Mouse (Mus musculus) kidney, embryonic 16.5 days (tissue): ENCODE measurements around the gene Parp11. TPM values are rescaled to one million over a fixed set of nuclear protein-coding genes. Genes with fewer than 3 reads are reported as not detected.

Experiments used
- ATAC-seq: fragments of 200-750 bp; cut with Nextera tagmentation; 2 replicates; pipeline ENCODE4 v1.8.0; 2017; ENCODE audit warnings: moderate TSS enrichment; ENCODE audit not compliant: low FRiP score, low TSS enrichment
- H3K27ac ChIP-seq: fragments of 300-500 bp; sonication (generic); 2 replicates; pipeline ENCODE4 v1.5.1; 2014; ENCODE audit warnings: low read length
- H3K27me3 ChIP-seq: fragments of 300-500 bp; sonication (generic); 2 replicates; pipeline ENCODE4 v1.6.1; 2014; ENCODE audit warnings: low read length, control low read depth, mixed read lengths; ENCODE audit not compliant: insufficient read depth
- H3K36me3 ChIP-seq: fragments of 300-500 bp; sonication (generic); 2 replicates; pipeline ENCODE4 v1.6.1; 2014; ENCODE audit warnings: low read length, control low read depth, mixed read lengths; ENCODE audit not compliant: insufficient read depth
- H3K4me1 ChIP-seq: fragments of 300-500 bp; sonication (generic); 2 replicates; pipeline ENCODE4 v1.6.1; 2014; ENCODE audit warnings: low read length, control low read depth, mixed read lengths; ENCODE audit not compliant: insufficient read depth
- H3K4me2 ChIP-seq: fragments of 300-500 bp; sonication (generic); replicated peaks from 2 replicates; pipeline ENCODE4 v1.6.1; 2014; ENCODE audit warnings: low read depth, low read length
- H3K4me3 ChIP-seq: fragments of 300-500 bp; sonication (generic); 2 replicates; pipeline ENCODE4 v1.5.1; 2014; ENCODE audit warnings: mild to moderate bottlenecking, low read length
- H3K9ac ChIP-seq: fragments of 300-500 bp; sonication (generic); replicated peaks from 2 replicates; pipeline ENCODE4 v1.6.1; 2014; ENCODE audit warnings: low read length
- H3K9me3 ChIP-seq: fragments of 300-500 bp; sonication (generic); 2 replicates; pipeline ENCODE4 v1.6.1; 2016; ENCODE audit warnings: low read length, control low read depth
- WGBS: fragments of 180-500 bp; shearing (Covaris S2); extraction: QIAGEN DNeasy Blood & Tissue Kit; methylation state at CpG from one replicate; pipeline ENCODE4 v1.1.7; 2014; 5-methylcytosine and 5-hydroxymethylcytosine counted together
- polyA plus RNA-seq: library from polyadenylated mRNA; unstranded; fragments of >200 nt; fragmentation: Nextera tagmentation; extraction: Ambion mirVana; gene quantifications from 2 replicates; pipeline ENCODE4 v1.2.1, GENCODE M21; 2015

The Parp11 gene
- polyA plus RNA-seq, 1 experiment from 2014 or later, result 23.9 TPM

DNA sequence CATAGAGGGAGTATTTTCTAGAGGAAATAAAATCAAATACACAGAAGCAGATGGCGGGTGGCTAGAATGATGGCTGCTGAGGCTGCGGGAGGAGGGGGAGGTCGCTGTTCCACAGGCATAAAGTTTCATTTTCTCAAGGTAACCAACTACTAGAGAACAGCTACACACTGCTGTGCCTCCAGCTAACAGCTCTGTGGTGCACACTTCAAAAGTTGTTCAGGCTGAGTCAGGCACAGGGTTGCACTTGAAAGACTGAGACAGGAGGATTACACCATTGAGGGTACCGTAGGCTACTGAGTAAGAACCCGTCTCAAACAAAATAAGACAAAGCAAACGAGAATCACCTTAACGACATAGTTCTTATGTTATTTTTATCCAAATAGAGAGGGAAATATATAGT lies 90.4 kb downstream of the Parp11 start:
- Histone ChIP-seq H3K27ac (no peak overlapping the region), H3K4me1 (no peaks in the 10 kb centered on the region), H3K36me3 (no peaks in the 10 kb centered on the region), H3K9me3 (no peaks in the 10 kb centered on the region), H3K9ac (no peak overlapping the region), H3K4me2 (no peak overlapping the region), H3K4me3 (no peak overlapping the region), H3K27me3 (no peaks in the 10 kb centered on the region)
- WGBS, result 53% methylated on average over 7 of the region's 7 CpGs
- no peak for ATAC-seq

- H3K4me3 ChIP-seq, result no peak overlapping the region
- H3K4me2 ChIP-seq, result no peak overlapping the region
- no peaks in the 10 kb centered on the region for H3K36me3 ChIP-seq
- no peaks in the 10 kb centered on the region for H3K9me3 ChIP-seq
- H3K27ac ChIP-seq, result no peak overlapping the region
- no peaks in the 10 kb centered on the region for H3K27me3 ChIP-seq
- no peak for ATAC-seq
- 63% methylated on average over 2 of the region's 2 CpGs for WGBS
- no peaks in the 10 kb centered on the region for H3K4me1 ChIP-seq
- H3K9ac ChIP-seq, result no peak overlapping the region
Measured at GRCm38 (mm10) chr6:127538118-127538517, 91.5 kb downstream of the Parp11 start.

GRCm38 (mm10) chr6:127539226-127539625 lies 92.6 kb downstream of the Parp11 start:
- ATAC-seq, result no peak
- H3K9me3 ChIP-seq, result no peaks in the 10 kb centered on the region
- no peak overlapping the region for H3K9ac ChIP-seq
- H3K27ac ChIP-seq, result no peak overlapping the region
- no peak overlapping the region for H3K4me3 ChIP-seq
- no peaks in the 10 kb centered on the region; the same call in 1 of the 2 replicates for H3K27me3 ChIP-seq
- no peaks in the 10 kb centered on the region for H3K4me1 ChIP-seq
- no peaks in the 10 kb centered on the region for H3K36me3 ChIP-seq
- 93% methylated on average over 4 of the region's 4 CpGs for WGBS
- H3K4me2 ChIP-seq, result no peak overlapping the region

- Histone ChIP-seq H3K27me3 (no peaks in the 10 kb centered on the region; the same call in 1 of the 2 replicates), H3K9me3 (no peaks in the 10 kb centered on the region), H3K9ac (no peak overlapping the region), H3K27ac (no peak overlapping the region), H3K4me3 (no peak overlapping the region), H3K4me2 (no peak overlapping the region), H3K36me3 (no peaks in the 10 kb centered on the region), H3K4me1 (no peaks in the 10 kb centered on the region)
- WGBS, result 77% methylated on average over 5 of the region's 5 CpGs
- no peak for ATAC-seq
Measured at GRCm38 (mm10) chr6:127539659-127540058, 93.0 kb downstream of the Parp11 start.

GRCm38 (mm10) chr6:127540517-127540916 lies 93.9 kb downstream of the Parp11 start:
- no peak for ATAC-seq
- Histone ChIP-seq H3K9me3 (no peaks in the 10 kb centered on the region), H3K4me3 (no peak overlapping the region), H3K9ac (no peak overlapping the region), H3K27ac (no peak overlapping the region), H3K36me3 (no peaks in the 10 kb centered on the region), H3K4me1 (no peaks in the 10 kb centered on the region), H3K4me2 (no peak overlapping the region), H3K27me3 (no peaks in the 10 kb centered on the region; the same call in 1 of the 2 replicates)
- 52% methylated on average over 4 of the region's 4 CpGs for WGBS

DNA sequence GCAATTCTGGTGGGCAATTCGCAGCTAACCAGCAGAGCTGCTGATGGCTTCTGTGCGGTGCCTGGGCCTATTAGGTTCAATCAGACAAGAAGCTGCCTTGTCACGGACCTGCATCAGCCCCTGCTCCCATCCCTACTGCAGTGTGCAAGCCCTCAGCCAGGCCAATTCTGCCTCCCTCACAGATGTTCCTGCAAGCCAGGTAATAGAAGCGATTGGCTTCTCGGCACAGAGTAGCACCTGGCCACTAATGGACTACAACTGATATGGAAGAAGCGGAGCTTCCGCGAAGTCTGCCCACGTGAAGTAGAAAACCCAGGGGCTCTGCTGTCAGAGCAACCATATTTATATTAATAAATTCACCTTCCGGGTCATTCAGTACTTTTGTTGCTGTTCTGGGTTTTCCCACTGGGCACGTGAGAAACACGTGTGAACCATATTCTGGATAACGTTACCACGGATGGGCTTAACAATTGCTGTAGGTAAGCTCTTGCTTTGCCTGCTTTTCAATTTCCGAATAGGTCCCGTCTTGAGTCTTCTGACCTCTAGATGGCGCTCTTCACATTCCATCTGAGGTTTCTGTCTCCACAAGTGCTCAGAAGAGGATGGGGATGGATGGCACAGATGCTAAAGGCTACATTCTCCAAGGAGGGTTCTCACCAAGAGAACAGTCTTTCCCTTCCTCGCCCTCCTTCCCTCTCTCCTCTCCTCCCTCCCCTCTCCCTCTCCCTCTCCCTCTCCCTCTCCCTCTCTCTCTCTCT lies 95.2 kb downstream of the Parp11 start:
- Histone ChIP-seq H3K27ac (no peak overlapping the region), H3K9ac (no peak overlapping the region), H3K9me3 (no peaks in the 10 kb centered on the region), H3K4me3 (no peak overlapping the region), H3K27me3 (no peaks in the 10 kb centered on the region; the same call in 1 of the 2 replicates), H3K4me2 (no peak overlapping the region), H3K36me3 (no peaks in the 10 kb centered on the region), H3K4me1 (0 out of 2 replicates have a peak, but pooled peaks cover 6% of the 10 kb centered on the region)
- ATAC-seq, result peak; percentile 46; the same call in 1 of the 2 replicates
- WGBS, result 28% methylated on average over 18 of the region's 18 CpGs

Other genes starting within 250 kb of the Parp11 start
- 1.8 and 2.0 TPM in 2 replicates for gene Cracr2a, start 114.5 kb downstream of the Parp11 start, polyA plus RNA-seq